Mouse (Mus musculus) gastrocnemius, postnatal 10 days (tissue): ENCODE measurements at regions not wholly inside any gene's neighbourhood (a gene's known extent, or its start where the extent isn't known, plus 50 kb on each side); places are given as distances from the start of the nearest gene placed in this dataset.

Source experiments
- DNase-seq: peaks from one replicate; pipeline ENCODE4 v3.0.0; 2021; ENCODE audit warnings: mixed read lengths

DNA sequence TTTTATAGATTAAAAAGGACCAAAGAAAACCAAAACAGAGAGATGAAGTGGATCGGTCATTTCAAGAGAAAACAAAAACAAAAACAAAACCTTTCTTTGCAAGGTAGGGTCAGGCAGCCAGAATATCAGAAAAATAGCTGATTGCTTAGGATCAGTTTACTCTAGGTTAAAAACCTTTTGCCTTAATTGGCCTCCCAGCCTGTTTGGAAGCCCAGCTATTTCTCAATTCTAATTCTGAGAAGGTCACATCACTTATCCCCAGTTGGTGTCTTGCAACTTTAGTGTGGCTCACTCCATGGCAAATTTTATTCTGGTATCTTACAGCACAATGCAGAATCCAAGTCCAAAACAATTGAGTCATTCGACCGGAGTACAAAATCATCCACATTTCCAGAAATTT, 70.0 kb downstream of the 1190002N15Rik start:
- DNase-seq, result no peak

DNA sequence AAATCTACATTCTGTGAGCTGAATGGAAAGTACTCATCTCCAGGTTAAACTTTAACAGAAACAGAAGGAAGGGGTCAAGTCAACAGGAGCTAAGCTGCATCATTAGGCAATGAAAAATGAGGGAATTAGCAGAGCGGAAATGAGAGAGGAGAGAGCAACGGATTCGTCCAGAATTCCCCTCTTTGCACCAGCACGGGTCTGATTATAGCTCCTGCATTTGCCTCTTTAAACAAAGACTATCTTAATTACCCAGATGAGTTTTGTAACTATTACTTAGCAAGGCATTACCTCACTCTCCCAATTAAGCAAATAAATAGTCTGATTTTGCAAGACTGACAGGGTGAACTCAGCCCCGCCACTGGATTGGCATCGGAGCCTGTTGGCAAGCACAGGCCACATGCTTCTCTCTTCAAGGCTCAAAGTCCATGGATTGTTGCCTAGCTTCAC, 81.8 kb downstream of the 1190002N15Rik start:
- DNase-seq, result peak; percentile 18

DNA sequence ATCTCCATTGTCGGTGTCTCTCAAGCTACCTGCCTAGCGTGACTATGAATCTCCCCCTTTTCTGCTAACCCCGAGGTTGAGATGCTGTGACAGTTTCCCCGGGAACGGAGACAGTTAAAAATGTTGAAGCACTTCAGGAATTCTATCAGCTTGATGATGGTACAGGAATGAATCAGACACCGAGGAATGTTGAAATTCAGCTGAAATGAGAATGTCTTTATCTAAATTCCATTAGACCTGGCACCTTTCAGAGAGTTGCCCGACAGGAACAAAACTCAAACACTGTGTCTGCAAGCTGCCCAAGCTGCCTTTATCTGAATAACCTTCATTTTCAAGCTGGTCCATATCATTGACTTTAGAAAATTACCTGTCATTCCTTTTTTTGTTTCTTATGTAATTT, 82.4 kb downstream of the 1190002N15Rik start:
- DNase-seq, result no peak

DNA sequence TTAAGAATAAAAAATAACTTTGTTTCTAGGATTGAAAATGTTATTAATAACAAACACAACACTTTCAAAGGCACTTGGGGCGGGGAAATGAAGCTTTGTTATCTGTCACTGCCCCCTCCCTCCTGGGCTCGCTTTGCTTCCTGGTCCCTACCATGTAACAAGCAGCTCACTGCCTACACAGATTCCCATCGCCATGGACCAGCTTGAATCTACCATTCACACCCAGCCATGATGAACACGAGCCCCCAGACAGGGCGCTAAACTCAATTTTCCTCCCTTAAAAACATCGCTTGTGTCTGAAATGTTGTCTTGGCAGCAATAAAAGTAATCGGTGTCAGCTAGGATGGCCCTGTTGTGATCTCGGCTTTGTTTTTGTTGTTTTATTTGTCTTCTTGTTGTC, 88.0 kb downstream of the 1190002N15Rik start:
- no peak for DNase-seq

DNA sequence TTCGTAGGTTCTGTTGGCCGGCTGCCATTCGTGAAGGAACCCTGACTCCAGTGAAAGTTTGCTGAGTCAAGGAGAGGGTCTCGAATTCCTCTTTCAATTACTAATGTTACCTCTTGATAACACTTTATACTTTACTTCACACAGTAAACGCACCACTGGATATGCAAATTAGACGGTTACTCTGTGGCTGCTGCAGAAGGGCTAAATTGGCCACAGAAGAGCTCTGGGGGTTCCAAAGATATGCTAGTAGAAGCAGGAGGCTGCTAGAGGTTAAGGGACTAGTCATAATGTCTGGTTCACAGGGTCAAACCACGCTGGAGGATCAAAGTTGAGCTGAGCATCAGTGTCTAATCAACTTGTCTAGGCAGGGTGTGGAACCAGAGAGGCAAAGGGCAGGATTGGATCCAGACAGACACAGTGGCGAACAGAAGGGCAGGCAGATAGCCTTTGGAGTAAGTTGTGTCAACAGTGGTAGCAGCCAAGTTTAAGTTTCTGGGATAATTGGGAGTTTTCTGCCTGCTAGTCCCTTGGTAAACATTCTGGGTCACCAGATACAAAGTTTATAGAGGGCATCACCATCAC, 91.6 kb downstream of the 1190002N15Rik start:
- no peak for DNase-seq

DNA sequence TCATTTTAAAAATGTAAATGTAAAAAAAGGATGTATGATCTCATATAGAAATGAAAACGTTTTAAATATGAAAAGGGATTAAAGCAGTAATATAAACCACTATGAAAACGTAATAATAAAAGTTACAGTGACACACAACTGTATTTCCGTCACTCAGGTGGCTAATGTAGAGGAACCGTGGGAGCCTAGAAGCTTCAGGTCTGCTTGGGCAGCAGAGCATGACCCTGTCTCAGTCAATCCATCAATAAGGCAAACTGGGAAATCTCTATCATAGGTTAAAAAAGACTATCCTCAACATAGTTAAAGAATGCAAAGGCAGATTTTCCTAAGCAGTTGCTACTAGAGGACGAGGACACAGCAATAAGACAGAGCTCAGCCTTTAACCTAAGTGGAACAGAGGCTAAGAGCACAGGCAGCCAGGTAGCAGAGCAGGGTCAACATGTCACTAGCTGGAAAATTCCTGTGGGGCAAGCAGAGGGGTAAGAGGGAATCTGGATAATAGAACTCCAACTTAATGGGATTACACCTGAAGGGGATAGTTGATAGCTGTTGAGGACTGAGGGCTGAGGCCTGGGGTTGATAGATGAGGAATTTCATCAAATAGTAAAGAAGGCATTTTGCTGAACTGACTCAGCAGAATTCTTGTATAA, 93.6 kb downstream of the 1190002N15Rik start:
- DNase-seq, result no peak

DNA sequence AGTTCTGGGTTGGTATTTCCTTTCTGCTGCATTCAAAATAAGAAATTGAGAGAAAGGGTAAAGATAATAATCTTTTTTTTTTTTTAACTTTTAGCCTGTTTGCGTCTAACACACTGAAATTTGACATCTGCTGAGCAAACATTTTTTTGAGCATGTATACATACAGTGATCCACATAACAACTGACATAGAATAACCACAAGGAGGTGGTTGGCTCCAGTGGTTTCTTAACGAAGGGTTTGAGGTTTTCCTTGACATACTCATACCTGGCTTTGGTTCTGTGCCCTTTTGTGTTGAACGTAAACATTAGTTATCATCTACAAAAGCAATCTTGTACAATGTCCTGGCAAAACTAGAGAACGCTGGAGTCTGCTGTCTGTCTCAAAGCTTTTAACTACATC, 96.5 kb downstream of the 1190002N15Rik start:
- no peak for DNase-seq

DNA sequence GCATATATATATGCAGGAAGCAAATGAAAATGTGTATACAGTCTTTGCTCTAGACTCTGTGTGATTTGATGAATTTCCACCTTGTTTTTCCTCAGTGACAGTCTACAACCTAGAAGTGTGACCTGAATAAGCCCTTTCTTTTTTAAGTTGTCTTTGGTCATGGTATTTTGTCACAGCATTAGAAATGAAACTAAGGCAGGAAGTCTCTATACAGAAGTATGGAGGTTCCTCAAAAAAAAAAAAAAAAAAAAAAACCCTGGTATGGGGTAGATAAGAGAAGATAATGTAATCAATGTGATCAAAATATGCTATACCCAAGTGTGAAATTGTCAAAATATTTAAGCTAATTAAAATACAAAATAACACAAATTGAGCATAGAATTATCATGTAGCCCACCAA, 104.4 kb downstream of the 1190002N15Rik start:
- DNase-seq, result no peak

DNA sequence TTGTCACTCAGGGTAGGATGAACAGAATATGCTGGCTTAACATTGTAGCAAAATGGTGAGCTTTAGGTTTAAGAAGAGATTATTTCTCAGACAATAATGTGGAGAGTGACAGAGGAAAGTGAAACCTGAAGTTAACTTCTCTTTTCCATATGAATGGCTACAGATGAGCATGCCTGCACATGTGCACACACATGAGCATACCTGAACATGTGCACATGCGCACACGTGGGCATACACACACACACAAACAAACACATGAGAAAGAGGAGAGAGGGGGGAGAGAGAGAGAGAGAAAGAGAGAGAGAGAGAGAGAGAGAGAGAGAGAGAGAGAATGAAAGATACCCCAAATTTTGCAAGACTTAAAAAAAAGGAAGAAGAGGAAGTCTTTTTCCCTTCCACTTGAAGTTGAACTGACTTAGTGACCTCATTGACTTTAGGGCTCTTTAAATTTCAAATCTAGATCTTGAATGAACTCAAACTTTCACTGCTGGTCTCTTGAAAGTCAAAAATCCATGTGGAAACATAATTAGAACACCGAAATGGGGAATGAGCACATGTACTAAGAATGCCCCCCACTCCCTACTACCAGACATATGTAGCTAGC, 105.6 kb downstream of the 1190002N15Rik start:
- DNase-seq, result no peak

DNA sequence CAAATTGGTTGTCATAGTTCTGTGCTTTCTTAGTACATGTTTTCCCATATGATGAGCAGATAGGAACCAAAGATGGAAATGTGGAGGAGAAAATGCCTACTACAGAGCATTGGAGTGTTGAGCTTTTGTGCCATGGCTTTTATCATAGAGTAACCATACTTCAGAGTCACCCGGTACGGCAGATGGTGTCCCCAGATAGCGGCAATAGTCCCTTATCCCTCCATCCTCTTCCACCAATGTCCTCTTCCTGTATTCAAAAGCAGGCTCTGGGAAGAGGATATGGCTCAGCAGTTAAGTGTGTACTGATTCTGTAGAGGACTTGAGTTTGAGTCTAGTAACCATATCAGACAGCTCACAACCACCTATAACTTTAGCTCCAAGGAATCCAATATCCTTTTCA, 106.3 kb downstream of the 1190002N15Rik start:
- no peak for DNase-seq

DNA sequence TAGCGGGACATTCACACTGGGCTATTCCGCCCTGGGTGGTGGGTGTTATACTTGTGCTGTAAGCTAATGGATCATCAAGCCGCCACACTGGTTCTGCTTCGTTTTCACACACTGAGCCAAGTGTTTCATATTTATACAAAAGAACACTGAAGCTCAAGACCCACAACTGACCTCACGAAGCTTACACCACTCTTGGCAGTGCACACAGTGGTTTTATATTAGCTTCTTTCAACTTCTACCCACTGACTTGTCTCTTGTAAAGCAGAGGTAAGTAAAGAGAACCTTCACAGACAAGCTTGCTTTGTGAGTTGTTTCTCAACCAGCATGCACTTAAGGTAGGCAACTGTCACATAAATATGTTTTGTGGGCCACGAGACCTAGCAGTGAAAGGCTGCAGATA, 106.9 kb downstream of the 1190002N15Rik start:
- no peak for DNase-seq

DNA sequence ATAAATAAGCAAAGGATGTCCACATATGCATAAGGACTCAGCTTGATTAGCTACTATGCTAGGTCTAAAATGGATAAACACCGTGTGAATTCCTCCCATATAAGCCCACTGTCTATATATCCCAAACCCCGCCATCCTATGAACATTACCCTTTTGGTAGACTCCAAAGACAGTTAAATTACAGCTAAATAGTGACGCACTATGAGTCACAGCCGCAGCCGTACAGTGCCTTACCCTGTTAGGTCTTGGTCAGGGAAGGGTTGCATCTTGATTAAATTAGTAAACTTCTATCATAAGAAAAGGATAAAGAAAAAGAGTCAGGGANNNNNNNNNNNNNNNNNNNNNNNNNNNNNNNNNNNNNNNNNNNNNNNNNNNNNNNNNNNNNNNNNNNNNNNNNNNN, 111.1 kb downstream of the 1190002N15Rik start:
- DNase-seq, result no peak

DNA sequence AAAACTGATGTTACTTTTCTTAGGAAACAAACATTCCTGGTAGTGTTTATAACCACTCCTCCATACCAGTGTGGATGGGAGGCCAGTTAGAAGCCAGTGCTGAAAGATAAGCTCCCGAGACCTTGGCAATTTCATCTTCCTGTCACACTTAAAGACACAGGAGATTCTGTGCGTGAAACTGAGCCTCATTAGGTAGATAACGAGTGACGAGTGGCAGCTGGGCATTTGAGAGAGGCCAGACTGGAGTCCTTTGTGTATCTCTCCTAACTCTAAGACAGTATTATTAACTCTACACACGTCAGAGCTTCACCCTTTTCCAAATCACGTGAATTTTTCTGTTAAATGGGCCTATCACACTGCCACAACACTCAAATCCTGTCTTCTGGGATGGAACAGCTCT, 112.1 kb downstream of the 1190002N15Rik start:
- no peak for DNase-seq

DNA sequence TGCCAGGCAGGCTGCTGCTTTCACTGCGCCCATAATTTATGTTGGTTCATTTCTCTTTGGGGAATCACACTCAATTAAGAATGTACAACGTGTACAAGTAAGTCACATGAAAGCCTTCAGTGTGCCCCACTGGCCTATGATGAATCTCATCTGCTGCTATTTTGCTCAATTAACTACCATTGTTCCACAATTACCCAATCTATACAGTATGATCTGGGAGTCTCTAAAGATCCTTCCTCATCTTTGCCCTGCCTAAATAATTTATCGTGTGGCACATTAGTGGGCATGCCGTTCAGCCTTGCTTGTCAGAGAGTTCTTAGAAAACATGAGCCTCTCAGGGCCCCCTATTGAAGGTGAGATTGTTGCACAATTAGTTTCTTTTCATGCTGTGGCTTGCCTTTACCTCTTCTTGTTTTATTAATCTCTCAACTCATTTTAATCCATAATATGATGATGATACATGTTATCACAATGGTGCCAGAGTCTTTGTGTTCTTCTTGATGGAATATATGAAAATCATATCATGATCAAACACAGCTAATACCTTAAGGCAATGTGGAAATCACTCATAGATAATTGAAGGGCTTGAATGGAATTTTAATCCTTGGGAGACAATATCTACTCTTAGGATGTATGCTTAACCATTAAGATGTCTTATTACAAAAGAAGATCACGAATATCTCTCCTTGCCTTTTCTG, 113.3 kb downstream of the 1190002N15Rik start:
- no peak for DNase-seq

DNA sequence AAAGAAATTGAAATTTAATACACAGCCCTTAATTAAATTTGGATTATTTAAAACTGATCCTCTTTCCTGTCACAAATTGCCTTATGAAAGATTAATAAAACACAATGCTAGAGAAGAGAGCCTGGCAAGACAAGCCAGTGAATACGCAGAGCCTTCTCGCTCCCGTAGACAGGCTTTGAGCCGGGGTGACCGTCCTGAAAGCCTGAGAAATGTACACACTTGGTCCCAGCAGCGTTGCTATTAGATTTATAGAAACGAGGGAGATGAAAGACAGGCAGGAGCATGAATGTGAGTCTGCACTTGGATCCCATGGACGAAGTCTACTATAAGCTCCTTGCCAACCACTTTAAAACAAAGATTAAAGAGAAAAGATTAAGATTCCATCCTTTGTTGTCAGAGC, 127.3 kb downstream of the 1190002N15Rik start:
- DNase-seq, result no peak

DNA sequence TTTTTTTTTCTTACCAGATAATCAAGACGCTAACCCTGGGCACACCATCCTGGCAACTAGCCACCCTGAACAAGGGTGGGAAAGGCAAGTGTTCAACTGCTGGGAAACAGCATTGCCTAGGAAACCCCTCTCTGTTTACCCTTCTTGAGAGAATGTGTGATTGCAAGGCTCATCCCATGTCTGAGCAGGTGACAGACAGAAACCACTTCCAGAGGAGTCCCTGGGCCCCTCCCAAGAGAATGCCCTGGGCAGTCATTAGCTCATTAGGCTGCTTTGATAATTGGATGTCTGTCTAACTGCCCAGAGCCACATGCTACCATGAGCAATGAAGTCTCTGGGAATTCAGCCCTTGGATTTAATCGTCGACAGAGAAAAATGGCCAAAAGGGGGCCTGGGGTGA, 127.8 kb downstream of the 1190002N15Rik start:
- peak; percentile 3 for DNase-seq

DNA sequence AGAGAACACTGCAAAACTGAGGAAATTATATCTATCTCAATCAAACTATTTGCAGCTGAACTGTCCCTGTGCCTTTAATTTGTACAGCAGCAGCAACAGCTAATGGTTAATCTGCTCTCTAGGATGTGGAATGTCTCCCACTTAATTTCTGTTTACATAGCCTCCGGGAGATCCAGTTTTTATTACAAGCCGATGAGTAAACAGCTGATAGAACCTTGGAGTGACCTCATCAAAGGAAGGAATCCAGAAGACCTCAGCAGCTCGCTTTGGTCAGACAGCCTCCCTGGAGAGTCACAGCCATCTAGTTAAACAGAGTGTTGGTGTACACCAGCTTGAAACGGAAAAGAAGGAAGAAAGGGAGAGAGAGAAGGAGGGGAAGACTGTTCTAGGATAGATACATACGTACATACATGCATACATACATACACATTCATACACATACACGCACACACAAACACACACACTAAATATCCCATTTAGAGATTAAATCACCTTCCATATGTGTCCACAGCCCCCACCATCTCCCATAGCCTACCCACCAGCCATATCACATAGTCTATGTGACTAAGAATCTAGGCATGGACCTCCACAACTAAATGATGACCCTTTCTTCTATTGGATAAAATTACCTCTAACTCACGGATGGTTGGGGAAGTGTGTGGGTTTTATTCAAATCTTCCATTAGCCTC, 129.1 kb downstream of the 1190002N15Rik start:
- DNase-seq, result no peak

DNA sequence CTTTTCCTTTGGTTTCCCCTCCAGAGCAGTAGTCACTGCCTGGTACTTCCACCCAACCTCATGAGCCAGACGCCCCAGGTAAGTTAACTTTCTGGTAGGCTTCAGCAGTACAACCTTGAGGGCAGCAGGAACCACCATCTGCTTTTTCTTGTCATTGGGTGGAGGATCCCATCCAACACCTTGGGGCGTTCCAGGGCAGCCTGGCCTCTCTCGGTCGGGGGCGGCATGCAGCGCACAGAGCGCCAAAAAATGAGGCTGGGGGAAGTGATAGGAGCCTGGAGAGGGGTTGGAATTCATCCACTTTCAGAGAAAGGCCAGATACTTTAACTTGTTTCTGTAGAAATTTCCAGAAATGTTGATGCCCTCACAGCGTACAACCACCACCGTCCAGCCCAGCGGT, 130.2 kb downstream of the 1190002N15Rik start:
- DNase-seq, result no peak

DNA sequence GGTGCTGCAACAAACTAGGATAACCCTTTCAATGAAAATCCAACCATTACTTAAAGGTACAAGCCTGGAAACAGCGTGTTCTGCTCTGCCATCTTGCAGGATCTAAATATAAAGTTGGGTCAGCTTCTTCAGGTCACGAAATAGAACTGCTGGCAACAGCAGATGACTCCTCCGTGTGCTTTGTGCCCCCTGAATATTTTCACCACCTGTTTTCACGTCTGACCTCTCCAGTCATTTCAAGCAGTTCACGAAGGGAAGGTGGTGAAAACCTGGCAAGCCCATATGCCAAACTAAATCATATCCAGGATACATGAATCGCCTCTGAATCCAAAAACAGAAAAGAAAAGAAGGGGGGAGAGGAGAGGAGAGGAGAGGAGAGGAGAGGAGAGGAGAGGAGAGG, 133.3 kb downstream of the 1190002N15Rik start:
- DNase-seq, result no peak

DNA sequence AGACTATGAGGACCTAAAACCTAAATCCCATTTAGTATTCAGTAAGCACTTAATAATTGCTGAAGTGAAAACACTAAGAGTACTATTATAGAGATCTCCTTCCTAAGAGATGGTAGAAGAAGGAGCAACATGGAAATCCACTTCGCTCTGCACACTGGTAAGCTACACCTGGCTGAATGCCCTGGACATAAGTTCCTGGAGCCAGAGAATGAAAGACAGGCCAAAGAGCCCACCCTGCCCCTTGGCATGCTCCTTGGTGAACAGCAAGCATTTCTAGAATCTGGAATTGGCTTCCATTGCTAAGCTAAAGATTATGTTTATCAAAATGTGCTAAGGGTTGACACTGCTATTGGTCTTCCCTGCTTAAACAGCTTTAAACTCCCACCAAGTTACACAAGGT, 137.3 kb downstream of the 1190002N15Rik start:
- no peak for DNase-seq

DNA sequence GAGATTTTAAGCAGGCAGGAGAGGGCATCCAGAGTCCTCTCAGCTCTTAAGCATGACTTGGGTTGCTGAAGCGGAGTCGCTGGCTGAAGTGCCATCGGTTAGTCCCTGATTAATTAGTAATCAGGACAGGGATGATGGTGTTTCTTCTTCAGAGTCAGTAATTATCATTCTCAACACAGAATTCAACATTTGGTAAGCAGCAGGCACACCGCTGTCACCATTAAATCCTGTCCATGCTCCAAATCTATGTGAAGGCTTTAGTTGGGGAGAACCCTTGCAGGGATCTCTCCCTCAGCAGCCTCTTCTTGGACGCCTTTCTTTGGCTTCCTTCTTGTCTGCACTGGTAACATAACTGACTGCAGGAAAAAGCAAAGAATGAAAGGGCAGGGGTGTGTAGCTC, 142.7 kb downstream of the 1190002N15Rik start:
- no peak for DNase-seq

DNA sequence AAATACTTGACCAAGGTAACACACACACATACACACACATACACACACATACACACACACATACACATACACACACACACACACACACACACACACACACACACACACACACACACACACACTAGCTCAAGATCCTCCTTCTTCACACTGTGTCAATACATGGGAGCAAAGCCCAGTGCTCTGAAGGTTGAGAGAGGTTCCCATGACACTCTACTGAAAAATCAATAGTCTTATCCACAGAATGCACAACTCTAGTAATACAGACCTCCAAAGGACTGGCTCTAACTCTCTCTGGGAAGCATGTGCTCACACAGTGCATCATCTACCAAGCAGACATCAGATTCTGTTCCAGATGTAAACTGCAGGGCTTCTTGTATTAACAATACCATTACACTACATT, 151.7 kb downstream of the 1190002N15Rik start:
- no peak for DNase-seq

DNA sequence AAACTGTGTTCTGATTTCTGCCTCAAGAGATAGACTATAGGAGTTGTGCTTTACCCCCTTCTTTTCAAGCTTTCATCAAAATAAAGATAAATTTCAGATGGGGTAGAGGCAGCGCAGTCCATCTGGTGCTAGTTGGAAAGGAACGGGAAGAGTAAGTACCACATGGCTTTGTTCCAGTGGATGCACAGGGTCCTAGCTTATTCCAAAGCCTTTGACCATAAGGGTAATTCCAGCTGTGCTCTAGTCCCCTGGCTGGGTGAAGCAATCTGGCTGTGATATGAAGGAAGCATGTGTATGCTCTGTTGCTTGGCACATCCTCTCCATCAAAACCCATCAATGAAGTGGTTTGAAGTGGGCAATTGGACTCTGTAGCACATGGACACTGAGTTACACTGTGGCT, 155.6 kb downstream of the 1190002N15Rik start:
- no peak for DNase-seq
